Mouse (Mus musculus) kidney, postnatal 25 days (tissue): ENCODE results near the gene Tectb.
"Not testable (repeated sequence)": the region's sequence is repeated elsewhere in the genome, so short reads cannot be mapped to it uniquely, and the experiment has no call there.

Experiments used
- DNase-seq, 2 experiments: peaks; one replicate each; pipeline ENCODE4 v3.0.0; 2021; ENCODE audit warnings: mixed read lengths in 2 of 2

Tectb gene

GRCm38 (mm10) chr19:55166741-55167140 is 13.8 kb upstream of the Tectb start:
- DNase-seq, result no peak

GRCm38 (mm10) chr19:55167741-55168140 is 12.8 kb upstream of the Tectb start:
- DNase-seq, result no peak

- DNase-seq, result no peak
These were observed 12.2 kb upstream of the Tectb start for GRCm38 (mm10) chr19:55168360-55168759.

DNA sequence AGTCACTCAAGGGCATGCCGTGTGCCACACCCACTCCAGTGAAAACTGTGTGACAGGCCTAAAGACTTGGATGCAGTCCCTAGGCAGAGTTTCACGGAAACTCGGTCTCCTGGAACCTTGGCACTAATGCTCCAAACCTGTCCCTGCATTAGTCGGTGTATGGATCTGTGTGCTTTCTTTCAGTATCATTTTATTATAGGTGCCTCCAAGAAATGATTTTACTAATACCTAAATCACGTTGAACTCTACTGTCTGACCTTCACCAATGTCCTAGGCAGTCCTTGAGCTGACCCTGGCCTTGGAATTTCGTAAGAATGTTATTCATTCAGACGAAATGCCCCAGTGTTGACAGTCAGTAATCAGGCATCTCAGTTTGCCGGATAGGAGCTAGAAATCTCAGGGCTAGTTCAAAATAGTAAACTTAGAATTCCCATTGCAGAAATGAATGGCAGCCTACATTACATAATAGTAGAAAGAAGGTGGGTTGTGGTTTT is 11.2 kb upstream of the Tectb start:
- DNase-seq, result not testable (repeated sequence)

DNA sequence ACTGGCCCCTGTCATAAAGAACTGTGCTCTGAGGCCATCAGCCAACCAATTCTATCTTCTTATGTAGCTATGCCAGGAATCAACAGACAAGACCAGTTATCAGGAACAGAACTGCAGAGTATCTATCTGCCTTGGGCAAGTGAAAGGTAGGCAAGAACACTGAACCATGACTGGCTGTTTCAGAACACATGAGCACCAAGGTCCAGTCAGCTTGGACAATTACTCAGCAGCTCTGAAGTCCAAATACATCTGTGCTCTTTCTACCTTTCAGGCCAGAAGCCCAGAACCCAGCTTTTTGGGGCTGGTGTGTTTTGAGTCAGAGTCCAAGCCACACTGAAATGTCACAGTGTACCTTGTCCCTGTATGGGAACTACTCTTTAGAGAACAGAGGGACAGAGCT is 10.1 kb upstream of the Tectb start:
- DNase-seq, result no peak

GRCm38 (mm10) chr19:55171585-55171984 is 8.9 kb upstream of the Tectb start:
- no peak for DNase-seq

GRCm38 (mm10) chr19:55177143-55177542 is 3.4 kb upstream of the Tectb start:
- no peak for DNase-seq

DNA sequence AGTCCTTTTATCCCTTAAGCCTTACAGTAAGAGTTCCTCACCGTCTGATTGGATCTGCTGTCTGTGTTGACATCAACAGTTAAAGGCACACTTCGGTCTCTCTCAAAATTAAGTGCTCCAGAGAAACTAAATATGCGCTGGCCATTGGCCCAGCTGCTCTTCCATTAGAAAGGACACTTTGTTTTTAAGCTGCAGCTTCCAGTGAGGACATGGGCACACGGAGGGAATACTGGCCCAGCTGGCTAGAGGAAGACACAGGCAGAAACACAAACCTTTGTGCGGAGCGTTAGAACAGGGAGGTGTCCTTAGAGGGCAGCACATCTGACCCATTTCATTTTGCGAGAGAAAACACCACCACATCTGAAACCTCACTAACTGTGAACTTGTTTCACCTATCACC is 3.9 kb downstream of the Tectb start:
- DNase-seq, result no peak

- DNase-seq, result no peak
These were observed 4.5 kb downstream of the Tectb start for GRCm38 (mm10) chr19:55185074-55185473.

DNA sequence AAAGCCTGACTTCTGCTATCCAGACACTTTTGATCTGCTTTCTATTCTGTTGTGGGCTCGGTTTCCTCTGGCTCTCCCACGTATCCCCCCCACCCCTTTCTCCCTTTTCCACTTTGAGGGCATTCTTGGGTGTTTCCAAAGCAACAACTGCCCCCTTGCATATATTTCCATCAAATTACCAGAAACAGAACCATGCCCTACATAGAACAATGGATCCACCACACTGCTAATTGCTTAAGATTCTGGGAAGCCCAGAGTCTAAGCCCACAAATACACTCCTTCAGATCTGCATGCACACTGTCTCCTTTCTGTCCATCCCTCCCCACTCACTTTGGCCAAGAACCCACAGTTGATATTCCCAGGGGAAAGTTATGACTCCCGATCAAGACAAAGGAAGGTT is 5.1 kb downstream of the Tectb start:
- DNase-seq, result no peak

DNA sequence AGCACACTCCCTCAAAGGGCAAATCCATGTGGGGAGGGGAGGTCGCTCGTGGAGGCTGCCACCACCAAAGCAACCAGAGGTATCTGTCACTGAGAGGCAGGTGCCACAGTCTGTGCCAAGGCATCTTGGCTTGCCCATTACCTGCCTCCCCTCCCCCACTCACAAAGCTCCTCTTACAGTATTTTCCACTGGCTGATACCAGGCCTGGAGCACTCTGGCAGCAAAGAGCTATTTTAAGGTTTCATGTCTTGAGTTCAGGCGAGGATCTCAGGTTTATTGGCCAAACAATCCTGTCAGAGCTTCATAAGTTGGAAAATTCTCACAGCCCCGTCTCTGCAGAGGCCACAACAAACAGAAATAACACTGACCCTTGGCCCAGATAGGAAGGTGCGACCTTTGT is 9.5 kb downstream of the Tectb start:
- peak; percentile 59 to 71 for DNase-seq

GRCm38 (mm10) chr19:55191596-55191995 is 11.1 kb downstream of the Tectb start:
- no peak for DNase-seq

GRCm38 (mm10) chr19:55192254-55192945 is 11.9 kb downstream of the Tectb start:
- DNase-seq, result peak in 1 of 2 experiments; percentile 46

DNA sequence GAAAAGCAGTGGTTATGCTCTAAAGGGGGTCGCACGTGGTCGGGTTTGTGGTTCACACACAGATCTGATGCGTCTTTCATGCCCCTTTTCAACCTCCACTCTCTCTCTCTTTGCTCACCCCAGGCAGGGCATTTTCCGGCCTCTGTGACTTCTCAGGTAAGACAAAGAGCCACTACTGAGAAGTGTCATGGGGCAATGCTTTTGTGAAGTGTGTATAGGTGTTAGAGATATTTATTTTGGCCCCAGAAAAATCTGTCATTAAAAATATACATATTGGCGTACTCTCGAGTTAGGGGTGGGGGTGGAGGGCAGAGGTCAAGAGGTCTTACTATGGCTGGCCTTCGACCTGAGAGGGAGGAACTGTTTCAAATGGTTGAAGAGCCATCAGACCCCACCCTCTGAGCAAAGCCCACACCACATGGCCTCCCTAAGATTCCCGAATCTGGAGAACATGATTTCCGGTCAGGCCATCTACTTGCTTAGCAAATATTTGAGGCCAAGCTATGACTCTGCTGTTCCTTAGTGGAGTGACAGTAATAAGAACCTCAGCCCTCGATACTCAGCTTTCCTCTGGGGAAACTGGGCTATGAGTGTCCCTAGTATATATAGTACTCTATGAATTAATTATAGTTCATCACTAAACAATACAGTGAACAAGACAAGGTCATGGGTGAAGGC is 13.3 kb downstream of the Tectb start:
- no peak for DNase-seq

DNA sequence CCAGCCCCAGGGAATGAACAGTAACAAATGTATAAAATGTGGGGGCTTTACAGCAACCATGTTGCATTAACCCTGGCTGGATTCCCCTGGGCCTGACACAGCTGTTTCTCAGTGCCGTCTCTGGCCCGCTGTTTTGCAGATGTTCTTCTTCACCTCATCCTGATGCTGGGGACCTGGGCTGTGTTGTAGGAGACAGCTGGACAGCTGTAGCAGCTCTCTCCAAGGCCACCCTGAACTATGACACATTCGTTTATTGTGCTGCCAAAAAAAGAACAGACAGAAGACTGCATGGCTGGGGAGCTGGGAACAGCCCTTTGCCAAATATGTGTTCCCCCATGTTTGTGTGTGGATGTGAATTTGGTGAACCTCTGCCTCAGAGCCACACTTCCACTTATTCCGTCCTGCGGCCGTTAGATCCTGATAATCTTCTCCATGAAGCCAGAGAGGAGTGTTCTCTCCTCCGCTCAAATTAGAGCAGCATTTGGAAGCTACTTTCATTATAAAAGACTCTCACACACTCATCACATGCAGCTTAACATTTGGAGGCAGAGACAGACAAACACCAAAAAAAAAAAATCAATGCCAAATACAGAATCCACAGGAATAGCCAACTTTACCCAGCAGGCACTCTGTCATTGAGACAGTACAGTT is 14.1 kb downstream of the Tectb start:
- DNase-seq, result no peak

GRCm38 (mm10) chr19:55195574-55195973 is 15.0 kb downstream of the Tectb start:
- no peak for DNase-seq

DNA sequence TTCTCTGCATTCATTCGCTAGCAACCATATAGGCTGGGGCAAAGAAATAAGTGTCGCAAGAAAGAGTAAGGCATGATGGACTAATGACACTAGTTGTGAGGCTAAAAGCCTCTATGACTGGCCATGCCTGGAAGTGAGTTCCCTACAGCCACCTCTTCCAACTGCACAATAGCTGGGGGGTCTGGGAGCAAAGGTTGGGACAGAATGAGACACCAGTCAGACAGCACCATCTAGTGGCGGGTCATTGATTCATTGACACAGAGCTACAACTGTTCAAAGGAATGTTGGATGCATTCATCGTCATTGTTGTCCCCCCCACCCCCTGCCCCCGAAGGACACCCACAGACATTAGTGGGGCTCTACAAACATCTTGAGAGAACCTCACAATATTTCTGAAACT is 17.8 kb downstream of the Tectb start:
- peak; percentile 54 to 85 for DNase-seq

- DNase-seq, result peak in 1 of 2 experiments; percentile 73
These were observed 26.1 kb downstream of the Tectb start for GRCm38 (mm10) chr19:55206482-55207138.

GRCm38 (mm10) chr19:55207205-55207604 is 26.7 kb downstream of the Tectb start:
- DNase-seq, result no peak

DNA sequence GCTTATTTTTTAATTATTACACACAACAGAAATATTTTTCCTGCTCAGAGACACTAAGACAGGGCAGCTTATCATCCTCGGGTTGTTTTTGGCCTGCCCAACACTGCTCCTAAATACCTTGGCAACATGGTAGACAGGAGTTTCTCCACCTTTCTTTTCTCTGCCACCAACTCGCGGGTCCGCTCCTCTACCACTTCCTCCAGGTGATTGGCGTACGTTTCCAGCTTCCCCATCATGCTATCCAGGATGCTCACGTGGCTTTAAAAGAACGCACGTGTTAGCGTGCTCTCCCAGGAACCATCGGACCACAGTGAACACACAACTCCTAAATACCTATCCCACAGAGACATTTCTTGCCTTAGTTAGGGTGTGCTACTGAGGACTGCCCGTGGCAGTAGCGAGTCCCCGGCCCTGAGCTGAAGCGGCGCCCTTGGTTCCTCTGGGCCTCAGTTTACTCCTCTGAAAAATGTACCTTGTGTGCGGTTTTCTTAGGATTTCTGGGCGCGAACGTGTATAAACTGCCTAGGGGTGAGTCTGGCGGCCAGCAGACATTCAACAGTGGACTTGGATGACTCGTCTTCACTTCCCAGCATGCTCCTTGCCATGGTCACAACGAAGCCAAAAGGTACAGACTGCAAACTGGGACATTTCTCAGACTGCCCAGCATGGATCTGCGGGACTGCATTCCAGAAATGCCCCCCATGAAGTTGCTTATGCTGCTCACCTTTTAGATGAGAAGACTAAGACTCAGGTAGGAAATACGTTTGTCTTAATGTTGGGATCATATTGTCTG is 27.4 kb downstream of the Tectb start:
- no peak for DNase-seq

DNA sequence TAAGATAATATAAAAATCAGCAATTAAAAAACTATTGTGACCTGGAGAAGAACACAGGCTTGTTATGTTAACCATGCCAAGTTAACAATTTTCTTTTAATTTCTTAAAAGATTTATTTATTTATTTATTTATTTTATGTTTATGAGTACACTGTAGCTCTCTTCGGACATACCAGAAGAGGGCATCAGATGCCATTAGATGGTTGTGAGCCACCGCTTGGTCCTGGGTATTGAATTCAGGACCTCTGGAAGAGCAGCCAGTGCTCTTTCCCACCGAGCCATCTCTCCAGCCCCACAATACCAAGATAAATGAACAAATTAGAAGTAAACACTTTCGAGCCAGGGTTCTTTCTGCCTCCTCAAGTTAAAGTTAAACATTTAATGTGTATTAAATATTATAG is 28.1 kb downstream of the Tectb start:
- DNase-seq, result no peak

DNA sequence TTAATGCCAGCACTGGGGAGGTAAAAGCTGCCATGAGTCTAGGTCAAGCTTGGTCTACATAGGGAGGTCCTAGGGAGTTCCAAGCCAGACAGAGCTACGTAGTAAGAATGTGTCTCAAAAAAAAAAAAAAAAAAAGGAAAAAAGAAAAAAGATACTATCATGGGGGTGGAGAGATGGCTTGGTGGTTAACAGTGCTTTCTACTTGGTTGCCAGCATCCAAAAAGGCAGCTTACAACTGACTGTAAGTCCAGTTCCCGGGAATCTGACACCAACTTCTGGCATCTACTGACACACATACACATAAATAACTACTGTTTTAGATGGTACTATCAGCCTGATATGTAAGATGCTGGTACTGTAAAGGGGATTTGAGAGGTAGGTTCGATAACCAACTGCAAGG is 28.6 kb downstream of the Tectb start:
- no peak for DNase-seq

DNA sequence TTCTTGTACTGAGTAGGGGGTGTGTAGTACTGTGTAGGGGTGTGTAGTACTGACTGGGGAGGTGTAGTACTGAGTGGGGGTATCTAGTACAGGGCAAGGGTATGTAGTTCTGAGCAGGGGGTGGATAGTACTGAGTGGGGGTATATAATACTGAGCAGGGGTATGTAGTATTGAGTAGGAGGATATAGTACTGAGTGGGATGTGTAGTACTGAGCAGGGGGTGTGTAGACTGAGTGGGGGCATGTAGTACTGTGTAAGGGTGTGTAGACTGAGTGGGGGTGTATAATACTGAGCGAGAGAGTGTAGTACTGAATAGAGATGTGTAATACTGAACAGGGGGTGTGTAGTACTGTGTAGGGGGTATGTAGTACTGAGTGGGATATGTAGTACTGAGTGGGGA is 31.2 kb downstream of the Tectb start:
- no peak for DNase-seq
